Comparison of ENCODE assay signal across 20 mouse cellular contexts in genomic region chr10:21400031-21400430, GRCm38 (mm10). TPM values are rescaled to one million over a fixed set of nuclear protein-coding genes. Genes with fewer than 3 reads are reported as not detected.
DNase-seq lines count a peak whose midpoint lies in the region; ATAC-seq lines count a peak whose summit lies in the region.
"Had no signal": no experiment of that assay in that cellular context is flagged by ENCODE, and none has a peak within 500 bp of the region (broad histone marks: within the 10 kb centered on the region; RNA-seq: fewer than 3 reads in every experiment).

No protein-coding gene starts in this region.

- H3K9ac ChIP-seq in liver, embryonic 15.5 days = no peak overlapping the region
- no peak overlapping the region for H3K9ac ChIP-seq in heart, embryonic 15.5 days
- H3K9ac ChIP-seq in intestine, embryonic 15.5 days = no peak overlapping the region
- H3K9ac ChIP-seq: forebrain, embryonic 15.5 days; lung, embryonic 15.5 days; neural tube, embryonic 13.5 days had no signal

- H3K4me3 ChIP-seq in liver, embryonic 15.5 days (replicated peaks) = no peak overlapping the region
- peak overlapping the region; percentile 3; the same call in 1 of the 2 replicates for H3K4me3 ChIP-seq in heart, embryonic 15.5 days
- no peak overlapping the region for H3K4me3 ChIP-seq in intestine, embryonic 15.5 days (replicated peaks)
- H3K4me3 ChIP-seq: forebrain, embryonic 15.5 days; left cerebral cortex, adult 2 months; lung, embryonic 15.5 days; neural tube, embryonic 13.5 days had no signal

- H3K27me3 ChIP-seq in liver, embryonic 15.5 days = no peaks in the 10 kb centered on the region
- H3K27me3 ChIP-seq in heart, embryonic 15.5 days = no peaks in the 10 kb centered on the region
- H3K27me3 ChIP-seq in intestine, embryonic 15.5 days (replicated peaks) = no peaks in the 10 kb centered on the region
- H3K27me3 ChIP-seq: forebrain, embryonic 15.5 days; lung, embryonic 15.5 days; neural tube, embryonic 13.5 days had no signal

- intact Hi-C loops in heart, postnatal 25 days (cut with DNase I) = no loop called here

- no peaks in the 10 kb centered on the region for H3K4me1 ChIP-seq in liver, embryonic 15.5 days (replicated peaks)
- peaks cover 30% of the 10 kb centered on the region for H3K4me1 ChIP-seq in heart, embryonic 15.5 days (replicated peaks)
- peaks cover 3% of the 10 kb centered on the region; the same call in 1 of the 2 replicates for H3K4me1 ChIP-seq in intestine, embryonic 15.5 days (replicated peaks)
- H3K4me1 ChIP-seq: forebrain, embryonic 15.5 days; lung, embryonic 15.5 days had no signal

- H3K27ac ChIP-seq in liver, embryonic 15.5 days (replicated peaks) = no peak overlapping the region
- peak overlapping the region; percentile 86 for H3K27ac ChIP-seq in heart, embryonic 15.5 days
- no peak overlapping the region for H3K27ac ChIP-seq in intestine, embryonic 15.5 days
- H3K27ac ChIP-seq: forebrain, embryonic 15.5 days; left cerebral cortex, adult 2 months; lung, embryonic 15.5 days; neural tube, embryonic 13.5 days had no signal

- 21% methylated on average over 7 of the region's 7 CpGs for WGBS in liver, embryonic 15.5 days (ENCODE audit: insufficient replicate concordance)
- 10% methylated on average over 7 of the region's 7 CpGs for WGBS in heart, embryonic 15.5 days
- WGBS in intestine, embryonic 15.5 days = 54% methylated on average over 7 of the region's 7 CpGs

- H3K9me3 ChIP-seq in liver, embryonic 15.5 days (replicated peaks) = no peaks in the 10 kb centered on the region
- no peaks in the 10 kb centered on the region for H3K9me3 ChIP-seq in heart, embryonic 15.5 days (replicated peaks)
- H3K9me3 ChIP-seq in intestine, embryonic 15.5 days = no peaks in the 10 kb centered on the region
- H3K9me3 ChIP-seq: forebrain, embryonic 15.5 days; lung, embryonic 15.5 days; neural tube, embryonic 13.5 days had no signal

- no peaks in the 10 kb centered on the region for H3K36me3 ChIP-seq in liver, embryonic 15.5 days (replicated peaks)
- no peaks in the 10 kb centered on the region for H3K36me3 ChIP-seq in heart, embryonic 15.5 days
- H3K36me3 ChIP-seq in intestine, embryonic 15.5 days = no peaks in the 10 kb centered on the region
- H3K36me3 ChIP-seq: forebrain, embryonic 15.5 days; lung, embryonic 15.5 days; neural tube, embryonic 13.5 days had no signal

- DNase-seq in heart, adult 18-20 months = peak; percentile 20 to 25
- DNase-seq in heart, postnatal 25 days (ENCODE audit: low spot score) = no peak
- DNase-seq in liver (no peak), adipocyte (ENCODE audit: low spot score) (no peak)
- no peak for DNase-seq in urinary bladder, adult 18-20 months (ENCODE audit: low spot score in 2 of 2)
- DNase-seq: B cell, adult 2 months; cerebellum, adult 9-10 months; embryo, embryonic 11 days; thymus, postnatal 36 days had no signal

- no peak overlapping the region for H3K4me2 ChIP-seq in liver, embryonic 15.5 days
- peak overlapping the region; percentile 47 for H3K4me2 ChIP-seq in heart, embryonic 15.5 days
- no peak overlapping the region for H3K4me2 ChIP-seq in intestine, embryonic 15.5 days (replicated peaks)
- H3K4me2 ChIP-seq: forebrain, embryonic 15.5 days; lung, embryonic 15.5 days; neural tube, embryonic 13.5 days had no signal

- peak; percentile 65 for ATAC-seq in liver, embryonic 15.5 days (ENCODE audit: insufficient read depth)
- ATAC-seq in heart, embryonic 15.5 days (replicated peaks; ENCODE audit: insufficient number of reproducible peaks, insufficient read depth, low FRiP score, low read depth) = peak; percentile 87
- ATAC-seq in intestine, embryonic 15.5 days = no peak
- ATAC-seq: forebrain, embryonic 15.5 days had no signal

RNA-seq across cellular contexts. Expression of gene Aldh8a1, which starts 22.9 kb away (rescaled TPM):
- not detected for total RNA-seq in heart, adult 18-20 months (2021)
- total RNA-seq in heart, postnatal 25 days (2021) = not detected
- 33.8 and 40.0 TPM in 2 replicates for polyA plus RNA-seq in liver, embryonic 15.5 days (2015; fragmentation: Nextera tagmentation; extraction: Ambion mirVana)
- polyA plus RNA-seq in heart, embryonic 15.5 days (2015; fragmentation: Nextera tagmentation; extraction: Ambion mirVana) = 0.27 TPM in 1 of 2 replicates, not detected in the other
- polyA plus RNA-seq in intestine, embryonic 15.5 days (2015; fragmentation: Nextera tagmentation; extraction: Ambion mirVana) = 0.33 and 0.71 TPM in 2 replicates
- total RNA-seq: gastrocnemius, adult 18-20 months; heart, postnatal 14 days had no signal
- polyA plus RNA-seq: forebrain, embryonic 15.5 days; intestine, embryonic 14.5 days; limb, embryonic 11.5 days; neural tube, embryonic 13.5 days had no signal

Comparison
In these comparisons a context has a peak if more than half of its experiments do, and no peak if none do; other contexts are left out.
1. DNase-seq: peak in heart, adult 18-20 months (2 of 2); none in heart, postnatal 25 days (single experiment), liver (single experiment), adipocyte (single experiment) and urinary bladder, adult 18-20 months (0 of 2).
2. RNA of gene Aldh8a1, which starts 22.9 kb away (polyA plus RNA-seq): 33.8 to 40.0 TPM in liver, embryonic 15.5 days; 0.33 to 0.71 TPM in intestine, embryonic 15.5 days and 0.27 TPM in heart, embryonic 15.5 days; every median in the first group is over 10 times any median in the second.